Mouse (Mus musculus) neural tube, embryonic 14.5 days (tissue): ENCODE measurements at regions not wholly inside any gene's neighbourhood (a gene's known extent, or its start where the extent isn't known, plus 50 kb on each side); places are given as distances from the start of the nearest gene placed in this dataset.

Source experiments
- ATAC-seq: fragments of 200-750 bp; cut with Nextera tagmentation; 2 replicates; pipeline ENCODE4 v1.8.0; 2017; ENCODE audit warnings: low read depth, mild to moderate bottlenecking, moderate TSS enrichment, moderate library complexity
- H3K27ac ChIP-seq: fragments of 300-500 bp; sonication (generic); 2 replicates; pipeline ENCODE4 v1.5.1; 2014; ENCODE audit warnings: low read depth, mild to moderate bottlenecking, control low read depth, low read length, moderate library complexity, mixed read lengths
- H3K27me3 ChIP-seq: fragments of 300-500 bp; sonication (generic); 2 replicates; pipeline ENCODE4 v1.6.1; 2014; ENCODE audit warnings: low read length; ENCODE audit not compliant: control insufficient read depth, insufficient read depth
- H3K36me3 ChIP-seq: fragments of 300-500 bp; sonication (generic); 2 replicates; pipeline ENCODE4 v1.6.1; 2014; ENCODE audit warnings: low read length, mixed read lengths; ENCODE audit not compliant: control insufficient read depth, insufficient read depth
- H3K4me1 ChIP-seq: fragments of 300-500 bp; sonication (generic); 2 replicates; pipeline ENCODE4 v1.6.1; 2014; ENCODE audit warnings: low read length; ENCODE audit not compliant: control insufficient read depth, insufficient read depth
- H3K4me2 ChIP-seq: fragments of 300-500 bp; sonication (generic); 2 replicates; pipeline ENCODE4 v1.6.1; 2014; ENCODE audit warnings: mild to moderate bottlenecking, low read depth, low read length, control low read depth
- H3K4me3 ChIP-seq: fragments of 300-500 bp; sonication (generic); 2 replicates; pipeline ENCODE4 v1.5.1; 2014; ENCODE audit warnings: low read depth, low read length, control low read depth, mixed read lengths
- H3K9ac ChIP-seq: fragments of 300-500 bp; sonication (generic); replicated peaks from 2 replicates; pipeline ENCODE4 v1.6.1; 2014; ENCODE audit warnings: low read depth, mild to moderate bottlenecking, control low read depth, low read length, mixed read lengths
- H3K9me3 ChIP-seq: fragments of 300-500 bp; sonication (generic); 2 replicates; pipeline ENCODE4 v1.6.1; 2016; ENCODE audit warnings: low read length; ENCODE audit not compliant: control insufficient read depth
- WGBS: fragments of 180-500 bp; shearing (Covaris S2); extraction: QIAGEN DNeasy Blood & Tissue Kit; methylation state at CpG from one replicate; pipeline ENCODE4 v1.1.7; 2014; 5-methylcytosine and 5-hydroxymethylcytosine counted together

GRCm38 (mm10) chr10:38586061-38586460 is 235.5 kb downstream of the Rfpl4b start:
- H3K27ac ChIP-seq: no peak overlapping the region
- no peak overlapping the region for H3K4me3 ChIP-seq
- H3K36me3 ChIP-seq: no peaks in the 10 kb centered on the region
- WGBS: 84% methylated on average over 2 of the region's 2 CpGs
- no peak overlapping the region for H3K4me2 ChIP-seq
- H3K4me1 ChIP-seq: no peaks in the 10 kb centered on the region
- H3K9ac ChIP-seq: no peak overlapping the region
- no peaks in the 10 kb centered on the region; the same call in 1 of the 2 replicates for H3K9me3 ChIP-seq
- H3K27me3 ChIP-seq: no peaks in the 10 kb centered on the region
- no peak for ATAC-seq

GRCm38 (mm10) chr10:38575726-38576125 is 245.9 kb downstream of the Rfpl4b start:
- H3K9ac ChIP-seq: no peak overlapping the region
- no peaks in the 10 kb centered on the region for H3K27me3 ChIP-seq
- no peak for ATAC-seq
- no peaks in the 10 kb centered on the region for H3K36me3 ChIP-seq
- no peaks in the 10 kb centered on the region for H3K4me1 ChIP-seq
- H3K9me3 ChIP-seq: no peaks in the 10 kb centered on the region
- WGBS: 74% methylated on average over 1 of the region's 1 CpGs
- H3K27ac ChIP-seq: no peak overlapping the region
- no peak overlapping the region for H3K4me3 ChIP-seq
- no peak overlapping the region for H3K4me2 ChIP-seq

DNA sequence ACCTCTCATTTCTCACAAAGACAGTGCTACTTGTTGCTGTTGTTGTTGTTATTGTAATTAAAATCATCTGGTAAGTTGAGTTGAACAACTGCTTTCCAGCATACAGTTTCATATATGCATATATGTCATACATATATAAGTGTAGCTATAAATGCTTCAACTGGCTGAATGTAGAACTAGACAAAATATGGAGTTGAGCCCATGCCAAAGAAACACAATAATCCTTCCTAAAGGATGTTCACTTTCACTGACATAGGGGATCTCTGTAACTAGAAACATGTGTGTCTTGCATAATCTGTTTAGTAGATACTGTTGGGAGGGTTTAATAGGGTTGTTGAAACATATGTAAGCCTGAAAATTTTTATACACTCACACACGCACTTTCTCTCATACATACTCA is 247.9 kb downstream of the Rfpl4b start:
- Histone ChIP-seq H3K4me3 (no peak overlapping the region), H3K4me1 (no peaks in the 10 kb centered on the region), H3K36me3 (no peaks in the 10 kb centered on the region), H3K27me3 (no peaks in the 10 kb centered on the region), H3K9me3 (no peaks in the 10 kb centered on the region), H3K4me2 (no peak overlapping the region), H3K27ac (no peak overlapping the region), H3K9ac (no peak overlapping the region)
- no peak for ATAC-seq
- WGBS: 91% methylated on average over 1 of the region's 1 CpGs

DNA sequence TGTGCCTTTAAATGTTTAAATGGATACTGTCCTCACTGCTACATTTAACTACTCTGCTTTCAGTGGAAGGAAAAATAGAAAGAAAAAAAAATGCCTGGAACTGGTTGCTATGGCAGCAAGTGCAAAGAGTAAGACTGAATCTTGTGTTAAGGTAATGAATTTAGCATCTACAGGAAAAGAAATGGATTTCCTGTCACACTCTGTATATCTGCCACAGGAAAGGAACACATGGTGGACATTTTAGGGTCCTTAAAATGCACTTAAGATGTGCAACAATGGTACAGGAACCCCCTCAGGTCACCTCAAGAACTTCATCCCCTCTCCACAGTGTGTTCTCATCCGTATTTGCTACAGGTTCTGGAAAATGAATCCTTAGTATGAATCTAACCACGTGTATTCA is 248.4 kb downstream of the Rfpl4b start:
- Histone ChIP-seq H3K4me1 (no peaks in the 10 kb centered on the region), H3K36me3 (no peaks in the 10 kb centered on the region), H3K4me2 (no peak overlapping the region), H3K9ac (no peak overlapping the region), H3K27ac (no peak overlapping the region), H3K9me3 (no peaks in the 10 kb centered on the region), H3K27me3 (no peaks in the 10 kb centered on the region), H3K4me3 (no peak overlapping the region)
- 58% methylated on average over 2 of the region's 2 CpGs for WGBS
- ATAC-seq: no peak

DNA sequence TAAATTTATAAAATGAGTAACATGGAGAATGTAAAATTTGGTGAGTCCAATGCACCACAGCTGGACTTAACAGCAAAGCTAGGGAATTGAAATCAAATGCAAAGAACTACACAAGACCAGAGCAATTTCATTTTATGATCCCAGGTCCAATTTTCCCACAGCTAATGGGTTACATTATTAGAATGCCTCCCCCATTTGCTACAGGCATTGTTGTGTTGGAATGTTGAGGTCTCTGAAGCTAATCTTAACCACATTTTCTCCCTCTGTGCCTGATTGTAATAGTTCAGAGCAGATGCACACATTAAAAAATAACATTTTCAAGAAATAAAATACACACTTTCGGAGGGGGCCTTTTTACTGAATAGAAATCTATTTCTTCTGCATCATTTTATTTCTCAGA is 254.3 kb downstream of the Rfpl4b start:
- Histone ChIP-seq H3K4me1 (no peaks in the 10 kb centered on the region), H3K9me3 (no peaks in the 10 kb centered on the region), H3K9ac (no peak overlapping the region), H3K27me3 (no peaks in the 10 kb centered on the region), H3K4me3 (no peak overlapping the region), H3K36me3 (no peaks in the 10 kb centered on the region), H3K4me2 (no peak overlapping the region), H3K27ac (no peak overlapping the region)
- ATAC-seq: no peak
- 81% methylated on average over 1 of the region's 1 CpGs for WGBS

- no peak for ATAC-seq
- no peaks in the 10 kb centered on the region for H3K4me1 ChIP-seq
- 85% methylated on average over 1 of the region's 1 CpGs for WGBS
These were observed 255.2 kb downstream of the Rfpl4b start for GRCm38 (mm10) chr10:38566361-38566760.

GRCm38 (mm10) chr10:38555040-38555439 is 266.5 kb downstream of the Rfpl4b start:
- 10% methylated on average over 5 of the region's 5 CpGs for WGBS
- no peaks in the 10 kb centered on the region for H3K36me3 ChIP-seq

More at GRCm38 (mm10) chr10:38566361-38566760, 255.2 kb downstream of the Rfpl4b start:
- Histone ChIP-seq H3K4me2 (no peak overlapping the region), H3K27ac (no peak overlapping the region), H3K36me3 (no peaks in the 10 kb centered on the region), H3K9me3 (no peaks in the 10 kb centered on the region), H3K4me3 (no peak overlapping the region), H3K9ac (no peak overlapping the region), H3K27me3 (no peaks in the 10 kb centered on the region)

DNA sequence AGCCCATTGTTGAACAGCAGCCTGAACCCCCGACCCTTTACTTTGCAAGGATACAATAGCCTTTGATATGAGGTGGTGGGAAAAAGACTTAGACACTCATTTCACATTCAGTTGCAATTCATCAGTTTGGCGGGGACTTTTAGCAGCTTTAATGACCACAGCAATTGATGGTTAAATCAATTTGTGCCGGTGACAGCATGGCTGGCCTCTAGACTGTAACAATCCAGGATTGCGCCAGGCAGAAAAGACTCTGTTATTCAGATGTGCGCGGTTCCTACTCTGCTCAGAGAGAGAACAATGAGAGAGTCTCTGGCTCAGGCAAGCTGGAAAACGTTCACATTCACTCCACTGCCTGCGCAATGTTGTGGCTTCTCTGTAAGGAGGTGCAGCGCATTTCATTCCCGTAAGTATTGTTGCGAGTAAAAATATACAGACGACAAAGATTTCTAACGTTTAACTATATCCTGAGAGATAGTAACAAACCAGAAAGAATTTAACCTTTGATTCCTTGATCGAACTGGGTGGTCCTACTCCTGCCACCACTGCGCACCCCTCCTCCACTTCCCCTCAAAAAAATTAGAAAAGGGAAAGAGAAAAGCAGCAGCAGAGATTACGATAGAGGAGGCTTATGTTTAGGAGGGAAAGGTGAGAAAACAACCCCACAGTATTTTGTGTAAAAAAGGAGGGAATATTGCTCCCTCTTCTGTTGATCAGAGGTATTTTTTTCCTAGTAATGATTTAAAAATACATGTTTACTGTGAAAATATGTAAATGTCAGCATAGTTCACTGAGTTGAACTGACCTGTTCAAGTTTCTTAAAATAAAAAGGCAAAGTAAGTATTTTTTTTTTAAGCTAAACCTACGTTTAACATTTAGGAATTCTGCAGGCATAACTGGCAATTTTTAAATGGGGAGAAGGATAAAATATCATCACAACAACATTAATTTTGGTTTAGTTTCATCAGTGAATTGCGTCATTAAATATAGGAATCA is 267.6 kb downstream of the Rfpl4b start:
- Histone ChIP-seq H3K4me2 (peak overlapping the region; percentile 45), H3K4me1 (peaks cover 4% of the 10 kb centered on the region), H3K27ac (peak overlapping the region; percentile 73), H3K27me3 (no peaks in the 10 kb centered on the region), H3K4me3 (peak overlapping the region; percentile 21), H3K36me3 (no peaks in the 10 kb centered on the region), H3K9ac (peak overlapping the region; percentile 44), H3K9me3 (no peaks in the 10 kb centered on the region)
- peak; percentile 95 for ATAC-seq
- 4% methylated on average over 18 of the region's 18 CpGs for WGBS

More at GRCm38 (mm10) chr10:38555040-38555439, 266.5 kb downstream of the Rfpl4b start:
- Histone ChIP-seq H3K4me1 (peaks cover 4% of the 10 kb centered on the region), H3K4me2 (0 out of 2 replicates have a peak overlapping the region, but pooled peaks have one; percentile 6), H3K27me3 (no peaks in the 10 kb centered on the region), H3K9ac (no peak overlapping the region), H3K4me3 (no peak overlapping the region), H3K9me3 (no peaks in the 10 kb centered on the region), H3K27ac (peak overlapping the region; percentile 66; the same call in 1 of the 2 replicates)
- peak; percentile 85 for ATAC-seq

- H3K4me2 ChIP-seq: peak overlapping the region; percentile 45
- H3K4me1 ChIP-seq: peaks cover 4% of the 10 kb centered on the region
- no peak for ATAC-seq
- H3K36me3 ChIP-seq: no peaks in the 10 kb centered on the region
- peak overlapping the region; percentile 44 for H3K9ac ChIP-seq
- peak overlapping the region; percentile 21 for H3K4me3 ChIP-seq
- no peaks in the 10 kb centered on the region for H3K9me3 ChIP-seq
- no peaks in the 10 kb centered on the region for H3K27me3 ChIP-seq
- peak overlapping the region; percentile 73 for H3K27ac ChIP-seq
These were observed 268.3 kb downstream of the Rfpl4b start for GRCm38 (mm10) chr10:38553326-38553687.
